Mouse (Mus musculus) ES-E14 (cell line): Measurements from ENCODE around the gene Tmem132e.

ENCODE experiments used
- CHD2 ChIP-seq: IDR thresholded peaks from 2 replicates; pipeline ENCODE4 v1.6.1; 2014; ENCODE audit warnings: mild to moderate bottlenecking, low read depth, low read length, inconsistent platforms
- HCFC1 ChIP-seq: IDR thresholded peaks from 2 replicates; pipeline ENCODE4 v1.6.1; 2012; ENCODE audit warnings: low read length, inconsistent platforms, borderline replicate concordance; ENCODE audit not compliant: insufficient read depth
- MAFK ChIP-seq: IDR thresholded peaks from 2 replicates; pipeline ENCODE4 v1.6.1; 2014; ENCODE audit warnings: mild to moderate bottlenecking, low read depth, low read length, inconsistent platforms; ENCODE audit not compliant: insufficient read depth
- ZNF384 ChIP-seq: IDR thresholded peaks from 2 replicates; pipeline ENCODE4 v1.6.1; 2012; ENCODE audit warnings: low read depth, low read length, inconsistent platforms

- TF ChIP-seq MAFK = no peak
- no peak for TF ChIP-seq ZNF384
- TF ChIP-seq HCFC1 = no peak
- TF ChIP-seq CHD2 = no peak
These were observed 8.0 kb upstream of the Tmem132e start for GRCm38 (mm10) chr11:82380606-82381202.
